Mouse (Mus musculus) adrenal gland, adult 8-10 months (tissue): Measurements from ENCODE around the gene Ngp. TPM values are rescaled to one million over a fixed set of nuclear protein-coding genes. Genes with fewer than 3 reads are reported as not detected.

Experiments used
- DNase-seq: peaks from one replicate; pipeline ENCODE4 v3.0.0; 2022
- total RNA-seq, 4 experiments: library from RNA; stranded (reverse); gene quantifications; 2 replicates each; pipeline ENCODE4 v1.2.4; 2022

Ngp gene
- total RNA-seq, 4 experiments from 2014 or later = not detected

GRCm38 (mm10) chr9:110436041-110436440, 16.5 kb downstream of the Ngp start:
- no peak for DNase-seq

- DNase-seq = no peak
These were observed 20.5 kb downstream of the Ngp start for GRCm38 (mm10) chr9:110440049-110440448.

- no peak for DNase-seq
These were observed 21.0 kb downstream of the Ngp start for GRCm38 (mm10) chr9:110440559-110440958.

- DNase-seq = no peak
These were observed 28.8 kb downstream of the Ngp start for GRCm38 (mm10) chr9:110448356-110448755.

GRCm38 (mm10) chr9:110448857-110449617, 29.5 kb downstream of the Ngp start:
- DNase-seq = peak; percentile 31

- DNase-seq = no peak
These were observed 33.0 kb downstream of the Ngp start for GRCm38 (mm10) chr9:110452523-110452922.

- no peak for DNase-seq
These were observed 38.4 kb downstream of the Ngp start for GRCm38 (mm10) chr9:110457926-110458325.

GRCm38 (mm10) chr9:110459145-110459727, 39.7 kb downstream of the Ngp start:
- DNase-seq = no peak

GRCm38 (mm10) chr9:110460884-110461815, 41.6 kb downstream of the Ngp start:
- no peak for DNase-seq

- no peak for DNase-seq
These were observed 42.8 kb downstream of the Ngp start for GRCm38 (mm10) chr9:110462321-110462720.

GRCm38 (mm10) chr9:110463983-110464591, 44.5 kb downstream of the Ngp start:
- DNase-seq = no peak

- DNase-seq = no peak
These were observed 45.8 kb downstream of the Ngp start for GRCm38 (mm10) chr9:110465336-110465735.

- DNase-seq = no peak
These were observed 46.6 kb downstream of the Ngp start for GRCm38 (mm10) chr9:110466179-110466578.

Other genes with a start within 250 kb of the Ngp start
- 10 to 100 TPM; 18.1 to 30.7 (median 25.3) TPM for gene Cspg5, start 176.0 kb upstream of the Ngp start, total RNA-seq
- 10 to 100 TPM; 10.5 to 14.6 (median 12.2) TPM for gene Elp6, start 114.6 kb upstream of the Ngp start, total RNA-seq
- 100 to 1,000 TPM; 110 to 118 (median 116) TPM for gene Scap, start 86.5 kb upstream of the Ngp start, total RNA-seq
- gene Ptpn23, start 11.5 kb upstream of the Ngp start, total RNA-seq = 10 to 100 TPM; 64.0 to 83.9 (median 70.9) TPM
- gene Klhl18, start 56.9 kb downstream of the Ngp start, total RNA-seq = 10 to 100 TPM; 10.8 to 15.1 (median 12.6) TPM
- gene Kif9, start 57.2 kb downstream of the Ngp start, total RNA-seq = 1 to 10 TPM; 1.4 to 3.6 (median 1.7) TPM
- 10 to 100 TPM; 62.3 to 89.1 (median 69.2) TPM for gene Setd2, start 112.8 kb downstream of the Ngp start, total RNA-seq
- 10 to 100 TPM; 15.5 to 19.1 (median 16.3) TPM for gene Nradd, start 204.7 kb downstream of the Ngp start, total RNA-seq
- 10 to 100 TPM in 2 of 4 experiments, 1 to 10 TPM in 2; 7.7 to 18.1 (median 13.1) TPM for gene Nbeal2, start 234.4 kb downstream of the Ngp start, total RNA-seq
- 10 to 100 TPM; 62.7 to 77.9 (median 68.5) TPM for gene Ccdc12, start 236.8 kb downstream of the Ngp start, total RNA-seq